Mouse (Mus musculus) MEL (cell line): ENCODE measurements around the gene Trpm2. TPM values are rescaled to one million over a fixed set of nuclear protein-coding genes. Genes with fewer than 3 reads are reported as not detected.

ENCODE experiments used
- DNase-seq: peaks from one replicate; pipeline ENCODE4 v3.0.0; 2011; ENCODE audit warnings: low read depth, low spot score
- H3K27ac ChIP-seq: 2 replicates; pipeline ENCODE4 v1.5.1; 2012; ENCODE audit warnings: low read depth, mild to moderate bottlenecking, control low read depth, low read length, moderate library complexity; ENCODE audit not compliant: control insufficient read depth
- H3K27me3 ChIP-seq, 2 experiments: fragments of 150-350 bp in 1 of 2; sonication (generic) in 1 of 2; 2 replicates each; pipeline ENCODE4 v1.6.1; 2012; ENCODE audit warnings: low read length in 2 of 2, mild to moderate bottlenecking in 2 of 2, improper control_type of control experiment in 1 of 2, moderate library complexity in 1 of 2; ENCODE audit not compliant: insufficient read depth in 2 of 2, control insufficient read depth in 1 of 2
- H3K36me3 ChIP-seq, 2 experiments: 2 replicates each; pipeline ENCODE4 v1.6.1; 2012 to 2014; ENCODE audit warnings: low read length in 2 of 2, improper control_type of control experiment in 1 of 2, inconsistent platforms in 1 of 2, mild to moderate bottlenecking in 1 of 2; ENCODE audit not compliant: insufficient read depth in 2 of 2, control insufficient read depth in 1 of 2
- H3K4me1 ChIP-seq, 2 experiments: fragments of 150-350 bp in 1 of 2; sonication (generic) in 1 of 2; 2 replicates each; pipeline ENCODE4 v1.6.1; 2012; ENCODE audit warnings: low read length in 2 of 2, improper control_type of control experiment in 1 of 2, mild to moderate bottlenecking in 1 of 2; ENCODE audit not compliant: insufficient read depth in 2 of 2, control insufficient read depth in 1 of 2
- H3K4me3 ChIP-seq, 2 experiments: fragments of 150-350 bp in 1 of 2; sonication (generic) in 1 of 2; 2 replicates each; pipeline ENCODE4 v1.5.1; 2012; ENCODE audit warnings: low read depth in 2 of 2, low read length in 2 of 2, mild to moderate bottlenecking in 2 of 2, moderate library complexity in 2 of 2, control low read depth in 1 of 2, improper control_type of control experiment in 1 of 2; ENCODE audit not compliant: control insufficient read depth in 1 of 2, insufficient read depth in 1 of 2
- H3K79me2 ChIP-seq: 2 replicates; pipeline ENCODE4 v1.6.1; 2012; ENCODE audit warnings: mild to moderate bottlenecking, low read length, moderate library complexity; ENCODE audit not compliant: control insufficient read depth, poor library complexity, insufficient read depth
- H3K9ac ChIP-seq: 2 replicates; pipeline ENCODE4 v1.6.1; 2012; ENCODE audit warnings: low read depth, mild to moderate bottlenecking, control low read depth, low read length, moderate library complexity; ENCODE audit not compliant: control insufficient read depth, poor library complexity, severe bottlenecking
- H3K9me3 ChIP-seq: fragments of 150-350 bp; sonication (generic); replicated peaks from 2 replicates; pipeline ENCODE4 v1.6.1; 2012; ENCODE audit warnings: mild to moderate bottlenecking, low read length, improper control_type of control experiment, moderate library complexity; ENCODE audit not compliant: insufficient read depth
- BHLHE40 ChIP-seq: IDR thresholded peaks from 2 replicates; pipeline ENCODE4 v1.6.1; 2012; ENCODE audit warnings: low read depth, mild to moderate bottlenecking, inconsistent platforms, low read length, improper control_type of control experiment, borderline replicate concordance
- CHD1 ChIP-seq: IDR thresholded peaks from 2 replicates; pipeline ENCODE4 v1.6.1; 2012; ENCODE audit warnings: low read depth, mild to moderate bottlenecking, inconsistent platforms, low read length, improper control_type of control experiment
- ELF1 ChIP-seq: IDR thresholded peaks from 2 replicates; pipeline ENCODE4 v1.6.1; 2014; ENCODE audit warnings: low read depth, mild to moderate bottlenecking, inconsistent platforms, low read length, improper control_type of control experiment, moderate library complexity
- EP300 ChIP-seq, 2 experiments: IDR thresholded peaks; 2 replicates each; pipeline ENCODE4 v1.6.1; 2011; ENCODE audit warnings: improper control_type of control experiment in 2 of 2, low read length in 2 of 2, low read depth in 1 of 2, mild to moderate bottlenecking in 1 of 2
- ETS1 ChIP-seq: IDR thresholded peaks from 2 replicates; pipeline ENCODE4 v1.6.1; 2012; ENCODE audit warnings: low read depth, mild to moderate bottlenecking, inconsistent platforms, low read length, improper control_type of control experiment, moderate library complexity
- HCFC1 ChIP-seq: IDR thresholded peaks from 2 replicates; pipeline ENCODE4 v1.6.1; 2012; ENCODE audit warnings: low read depth, mild to moderate bottlenecking, inconsistent platforms, low read length, improper control_type of control experiment, moderate library complexity
- MAX ChIP-seq: IDR thresholded peaks from 2 replicates; pipeline ENCODE4 v1.6.1; 2011; ENCODE audit warnings: low read length, improper control_type of control experiment
- MEF2A ChIP-seq: IDR thresholded peaks from 2 replicates; pipeline ENCODE4 v1.6.1; 2014; ENCODE audit warnings: low read depth, mild to moderate bottlenecking, inconsistent platforms, low read length, improper control_type of control experiment; ENCODE audit not compliant: poor library complexity, insufficient replicate concordance, severe bottlenecking; ENCODE audit errors: extremely low read depth
- MXI1 ChIP-seq: IDR thresholded peaks from 2 replicates; pipeline ENCODE4 v1.6.1; 2011; ENCODE audit warnings: mild to moderate bottlenecking, low read depth, low read length, improper control_type of control experiment
- MYB ChIP-seq: IDR thresholded peaks from 2 replicates; pipeline ENCODE4 v1.6.1; 2011; ENCODE audit warnings: mild to moderate bottlenecking, low read depth, low read length, improper control_type of control experiment
- MYC ChIP-seq: IDR thresholded peaks from 2 replicates; pipeline ENCODE4 v1.6.1; 2011; ENCODE audit warnings: low read depth, mild to moderate bottlenecking, low read length, improper control_type of control experiment, moderate library complexity
- NRF1 ChIP-seq: IDR thresholded peaks from 2 replicates; pipeline ENCODE4 v1.6.1; 2014; ENCODE audit warnings: low read depth, mild to moderate bottlenecking, inconsistent platforms, low read length, improper control_type of control experiment, moderate library complexity; ENCODE audit not compliant: poor library complexity, insufficient read depth, severe bottlenecking
- POLR2A ChIP-seq, 2 experiments: IDR thresholded peaks; 2 replicates each; pipeline ENCODE4 v1.6.1; 2011 to 2012; ENCODE audit warnings: low read length in 2 of 2, mild to moderate bottlenecking in 2 of 2, control low read depth in 1 of 2, improper control_type of control experiment in 1 of 2, low read depth in 1 of 2, moderate library complexity in 1 of 2; ENCODE audit not compliant: control insufficient read depth in 1 of 2, insufficient read depth in 1 of 2, poor library complexity in 1 of 2
- POLR2AphosphoS5 ChIP-seq: IDR thresholded peaks from 2 replicates; pipeline ENCODE4 v1.6.1; 2012; ENCODE audit warnings: low read depth, borderline replicate concordance, mild to moderate bottlenecking, inconsistent platforms, low read length, moderate library complexity, mixed read lengths
- SIN3A ChIP-seq: IDR thresholded peaks from 2 replicates; pipeline ENCODE4 v1.6.1; 2012; ENCODE audit warnings: low read length, improper control_type of control experiment, inconsistent platforms
- TAL1 ChIP-seq: IDR thresholded peaks from 2 replicates; pipeline ENCODE4 v1.6.1; 2012; ENCODE audit warnings: mild to moderate bottlenecking, inconsistent platforms, low read length, moderate library complexity, mixed read lengths
- TBP ChIP-seq: IDR thresholded peaks from 2 replicates; pipeline ENCODE4 v1.8.0; 2011; ENCODE audit warnings: low read depth, low read length, improper control_type of control experiment
- TCF12 ChIP-seq: IDR thresholded peaks from 2 replicates; pipeline ENCODE4 v1.6.1; 2014; ENCODE audit warnings: low read depth, mild to moderate bottlenecking, inconsistent platforms, low read length, improper control_type of control experiment, moderate library complexity
- UBTF ChIP-seq: IDR thresholded peaks from 2 replicates; pipeline ENCODE4 v1.6.1; 2012; ENCODE audit warnings: low read depth, mild to moderate bottlenecking, inconsistent platforms, low read length, improper control_type of control experiment, moderate library complexity, borderline replicate concordance; ENCODE audit not compliant: insufficient read depth
- ZMIZ1 ChIP-seq: IDR thresholded peaks from 2 replicates; pipeline ENCODE4 v1.6.1; 2012; ENCODE audit warnings: low read depth, mild to moderate bottlenecking, inconsistent platforms, low read length, improper control_type of control experiment, moderate library complexity
- polyA plus RNA-seq, 2 experiments: library from polyadenylated mRNA; stranded (reverse) in 1 of 2; unstranded in 1 of 2; fragments of >175 nt in 1 of 2; fragments of >200 nt in 1 of 2; gene quantifications; 2 replicates each; pipeline versions ENCODE4 v1.2.1 to v1.2.4; 2012; ENCODE audit warnings: low replicate concordance in 2 of 2, low read depth in 1 of 2; ENCODE audit not compliant: insufficient read length in 2 of 2, insufficient read depth in 1 of 2, missing spikeins in 1 of 2
- total RNA-seq: library from RNA; depleted of rRNA; stranded (reverse); fragments of 300-350 nt; gene quantifications from 2 replicates; pipeline ENCODE4 v1.2.3, GENCODE M21; 2012

The Trpm2 gene
- total and polyA plus RNA-seq, 3 experiments: 7.8 to 18.5 TPM; not detected in 1

- peaks cover 0 to 6% of the 10 kb centered on the region in 2 experiments; a peak in 2 of 4 replicates for H3K36me3 ChIP-seq
- peak; percentile 91 for DNase-seq
- peak overlapping the region; percentile 61 for H3K9ac ChIP-seq
- no peaks in the 10 kb centered on the region; the same call in 1 of the 2 replicates for H3K79me2 ChIP-seq
- no peaks in the 10 kb centered on the region for H3K27me3 ChIP-seq
- H3K4me1 ChIP-seq: peaks cover 5 to 13% of the 10 kb centered on the region in 2 experiments; a peak in 3 of 4 replicates
- H3K27ac ChIP-seq: peak overlapping the region; percentile 77
- peak overlapping the region; percentile 46 to 58 for H3K4me3 ChIP-seq
- no peaks in the 10 kb centered on the region for H3K9me3 ChIP-seq
- peak; percentile 23 to 52; a peak in 3 of 4 replicates for TF ChIP-seq POLR2A (IDR thresholded peaks at IDR 0.05; ENCODE audit: control insufficient read depth in 1 of 2, insufficient read depth in 1 of 2, low read depth in 1 of 2, low read length in 2 of 2, poor library complexity in 1 of 2)
- TF ChIP-seq SIN3A: no peak
- TF ChIP-seq CHD1: no peak
- no peak for TF ChIP-seq MEF2A
- no peak for TF ChIP-seq ZMIZ1
- TF ChIP-seq ETS1: peak; percentile 45
- TF ChIP-seq MYC: 0 out of 2 replicates have a peak, but pooled peaks have one; percentile 46
- TF ChIP-seq MYB: peak; percentile 34; the same call in 1 of the 2 replicates
- TF ChIP-seq MXI1: no peak
- peak; percentile 19; the same call in 1 of the 2 replicates for TF ChIP-seq TAL1
- no peak for TF ChIP-seq UBTF
- TF ChIP-seq NRF1: peak; percentile 72
- peak; percentile 59; the same call in 1 of the 2 replicates for TF ChIP-seq ELF1
- peak; percentile 54 for TF ChIP-seq HCFC1
- peak; percentile 38; the same call in 1 of the 2 replicates for TF ChIP-seq MAX
- TF ChIP-seq EP300 (IDR thresholded peaks at IDR 0.05; ENCODE audit: low read depth in 1 of 2, low read length in 2 of 2): peak in 1 of 2 experiments; percentile 32; a peak in 1 of 4 replicates
- TF ChIP-seq, all 39 proteins: peak for 10
These were observed 828 bp upstream of the Trpm2 start for GRCm38 (mm10) chr10:77971191-77971590.

GRCm38 (mm10) chr10:77969973-77970325, 414 bp downstream of the Trpm2 start:
- no peak for DNase-seq
- peaks cover 0 to 6% of the 10 kb centered on the region in 2 experiments; a peak in 2 of 4 replicates for H3K36me3 ChIP-seq
- H3K27ac ChIP-seq: peak overlapping the region; percentile 3; the same call in 1 of the 2 replicates
- TF ChIP-seq MYB (no peak), BHLHE40 (no peak), MXI1 (no peak), TBP (no peak), TCF12 (no peak), UBTF (no peak), ZMIZ1 (no peak), SIN3A (no peak), POLR2AphosphoS5 (no peak)
- no peaks in the 10 kb centered on the region for H3K9me3 ChIP-seq
- H3K4me3 ChIP-seq: peak overlapping the region in 1 of 2 experiments; percentile 24; a peak in 1 of 4 replicates
- H3K79me2 ChIP-seq: no peaks in the 10 kb centered on the region; the same call in 1 of the 2 replicates
- H3K4me1 ChIP-seq: peaks cover 5 to 13% of the 10 kb centered on the region in 2 experiments; a peak in 3 of 4 replicates
- H3K9ac ChIP-seq: peak overlapping the region; percentile 4
- no peaks in the 10 kb centered on the region for H3K27me3 ChIP-seq
